Mouse (Mus musculus) adrenal gland, adult (tissue): ENCODE data around the gene Olfr910.

Experiments
- DNase-seq, 2 experiments: peaks; one replicate each; pipeline ENCODE4 v3.0.0; 2022 to 2023; ENCODE audit warnings: low spot score in 1 of 2; ENCODE audit not compliant: inconsistent age in 2 of 2

Olfr910 gene

DNA sequence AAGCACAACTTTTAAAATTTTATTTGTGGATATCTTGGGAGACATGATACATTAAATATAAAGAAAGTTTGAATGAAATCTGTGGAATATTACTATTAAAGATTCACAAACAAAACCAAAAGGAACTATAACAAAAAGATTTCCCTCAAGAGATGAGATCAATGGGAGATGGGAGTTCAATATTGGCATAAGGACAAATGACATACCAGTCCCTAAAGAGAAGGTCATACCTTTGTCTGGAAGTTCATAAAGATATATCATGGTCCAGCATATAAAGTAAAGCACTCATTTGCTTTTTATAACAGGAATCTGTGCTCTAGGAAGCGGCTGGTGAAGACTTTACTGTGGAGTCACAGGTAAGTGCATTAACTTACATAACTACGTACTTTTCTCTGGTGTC is at the start of gene Olfr910:
Gene Olfr910, plus strand, starts transcription at position 301 of the 400 bp plus-strand sequence.
- DNase-seq = no peak

DNA sequence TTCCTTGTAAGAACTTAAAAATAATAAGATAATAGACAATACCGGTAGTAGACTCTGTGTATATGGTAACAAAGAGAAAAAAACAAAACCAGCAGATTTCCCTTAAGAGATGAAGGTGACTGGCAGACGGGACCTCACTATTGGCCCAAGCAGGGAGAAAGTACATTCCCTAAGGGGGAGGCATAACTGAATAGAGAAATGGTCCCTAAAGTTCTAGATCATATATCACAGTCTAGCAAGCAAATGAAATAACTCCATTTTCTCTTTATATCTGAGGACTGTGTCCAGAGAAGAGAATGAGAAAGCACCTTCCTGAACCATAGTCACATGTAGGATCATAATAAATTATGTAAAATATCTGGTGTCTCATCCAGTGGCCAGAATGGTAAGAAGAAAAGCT is 42.1 kb upstream of the Olfr910 start, which contains the start of gene Olfr907:
Gene Olfr907, plus strand, starts transcription at position 301 of the 400 bp plus-strand sequence.
- no peak for DNase-seq

DNA sequence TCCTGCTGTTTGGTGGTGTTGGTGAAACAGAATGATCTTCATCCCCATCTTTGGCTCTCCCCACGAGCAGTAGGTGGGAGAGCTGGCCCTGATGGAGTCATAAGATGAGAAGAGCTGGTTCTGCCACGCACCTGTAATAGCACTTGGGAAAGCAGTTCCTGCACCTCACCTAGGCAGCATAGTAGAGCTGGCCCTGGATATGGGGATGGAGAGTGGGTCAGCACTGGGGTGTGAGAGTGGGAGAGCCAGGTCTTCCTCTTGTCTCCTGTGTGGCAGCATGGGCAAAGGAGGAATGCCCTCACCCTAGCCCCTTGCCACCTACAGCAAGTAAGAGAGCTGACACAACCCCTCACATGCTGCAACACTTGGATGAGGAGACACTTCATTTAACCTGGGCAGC is 25.3 kb upstream of the Olfr910 start:
- no peak for DNase-seq

DNA sequence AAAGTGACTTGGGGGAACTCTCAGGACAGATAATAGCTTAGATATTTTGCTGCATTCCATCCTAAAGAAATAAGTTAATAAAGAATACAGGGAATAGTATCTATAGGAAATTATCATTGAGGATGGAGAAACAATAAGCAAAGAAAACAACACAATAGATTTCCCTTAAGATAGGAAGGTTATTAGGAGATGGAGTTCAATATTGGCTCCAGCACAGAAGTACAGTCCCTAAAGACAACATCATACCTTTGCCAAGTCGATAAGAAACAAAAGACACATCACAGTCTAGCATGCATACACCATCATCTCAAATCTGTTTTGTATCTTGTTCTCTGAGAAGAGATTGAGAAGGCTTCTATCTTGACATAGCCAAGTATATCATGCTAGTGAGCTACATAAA is 16.4 kb upstream of the Olfr910 start, which contains the start of gene Olfr911-ps1:
Gene Olfr911-ps1, plus strand, starts transcription at position 301 of the 400 bp plus-strand sequence.
- DNase-seq = no peak

DNA sequence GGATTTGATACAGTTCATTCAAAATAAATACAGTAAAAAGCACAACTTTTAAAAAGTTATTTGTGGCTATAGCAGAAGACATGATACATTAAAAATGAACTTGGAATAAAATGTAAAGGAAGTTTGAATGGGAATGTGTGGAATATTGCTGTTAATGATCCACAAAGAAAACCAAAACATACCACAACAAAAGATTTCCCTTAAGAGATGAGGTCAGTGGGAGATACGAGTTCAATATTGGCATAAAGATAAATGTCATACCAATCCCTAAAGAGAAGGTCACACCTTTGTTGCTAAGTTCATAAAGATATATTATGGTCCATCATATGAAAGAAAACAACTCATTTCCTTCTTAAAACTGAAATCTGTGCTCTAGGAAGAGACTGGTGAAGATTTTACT is 42.2 kb downstream of the Olfr910 start, which contains the start of gene Olfr912:
Gene Olfr912, plus strand, starts transcription at position 301 of the 400 bp plus-strand sequence.
- no peak for DNase-seq
